Mouse (Mus musculus) left cerebral cortex, postnatal 14 days (tissue): Measurements from ENCODE around the gene Rnf144b. TPM values are rescaled to one million over a fixed set of nuclear protein-coding genes. Genes with fewer than 3 reads are reported as not detected.

Source experiments
- DNase-seq, 2 experiments: peaks; one replicate each; pipeline ENCODE4 v3.0.0; 2021 to 2022; ENCODE audit warnings: low spot score in 2 of 2, mixed read lengths in 1 of 2
- intact Hi-C: fragments of 180-260 bp; cut with DNase I; formaldehyde crosslinking; loops from one replicate; pipeline ENCODE4 v1.15.1; 2025
- total RNA-seq, 2 experiments: library from RNA; stranded (reverse); gene quantifications; 2 replicates each; pipeline ENCODE4 v1.2.3; 2021

The Rnf144b gene
- total RNA-seq, 2 experiments from 2014 or later: 18.7 to 21.5 TPM

DNA sequence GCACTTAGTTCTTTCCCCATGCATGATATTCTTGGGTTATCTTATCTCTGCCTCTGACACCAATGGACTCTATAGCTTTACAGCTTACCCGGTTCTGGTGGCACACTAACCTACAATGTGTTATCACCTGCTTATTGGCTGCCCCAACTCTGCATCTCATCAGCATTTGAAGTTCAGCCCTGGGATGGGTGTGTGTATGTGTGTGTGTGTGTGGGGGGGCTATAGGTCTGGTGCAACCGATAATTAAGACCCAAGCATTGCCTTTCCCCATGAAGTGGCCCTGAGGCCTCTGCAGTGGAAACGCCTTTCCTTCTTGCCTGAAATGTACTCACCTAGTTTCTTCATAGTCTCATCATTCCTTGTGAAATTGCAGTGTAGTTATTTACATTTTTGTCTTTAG lies 6.5 kb upstream of the Rnf144b start:
- no peak for DNase-seq
- intact Hi-C loops: no loop called here

DNA sequence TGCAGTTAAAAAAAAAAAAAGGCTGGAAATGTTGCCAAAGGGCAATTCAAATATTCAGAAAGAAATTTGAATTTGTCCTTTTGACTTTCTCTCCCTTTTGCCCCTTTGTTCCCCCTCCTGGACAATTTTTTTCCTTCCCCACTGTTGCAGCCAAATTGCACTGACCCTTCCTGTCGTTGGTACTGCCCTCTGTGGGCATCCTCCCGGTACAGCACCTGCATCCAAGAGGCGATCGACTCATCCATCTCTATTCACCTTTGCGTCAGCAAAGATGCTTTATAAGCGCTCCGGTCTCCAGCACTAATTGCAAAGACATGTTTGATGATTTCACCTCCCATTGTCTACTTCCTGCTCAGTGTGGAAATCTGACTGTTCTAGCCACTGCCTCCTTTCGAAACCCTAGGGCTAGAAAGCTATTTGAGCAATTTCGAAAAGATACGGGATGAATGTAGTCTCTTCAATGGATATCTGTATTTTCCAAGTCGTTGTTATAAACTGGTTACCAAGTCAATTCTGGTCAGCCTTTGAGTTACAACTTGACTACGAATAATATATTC lies 1.0 kb upstream of the Rnf144b start:
- DNase-seq: no peak
- intact Hi-C loops: no loop called here

DNA sequence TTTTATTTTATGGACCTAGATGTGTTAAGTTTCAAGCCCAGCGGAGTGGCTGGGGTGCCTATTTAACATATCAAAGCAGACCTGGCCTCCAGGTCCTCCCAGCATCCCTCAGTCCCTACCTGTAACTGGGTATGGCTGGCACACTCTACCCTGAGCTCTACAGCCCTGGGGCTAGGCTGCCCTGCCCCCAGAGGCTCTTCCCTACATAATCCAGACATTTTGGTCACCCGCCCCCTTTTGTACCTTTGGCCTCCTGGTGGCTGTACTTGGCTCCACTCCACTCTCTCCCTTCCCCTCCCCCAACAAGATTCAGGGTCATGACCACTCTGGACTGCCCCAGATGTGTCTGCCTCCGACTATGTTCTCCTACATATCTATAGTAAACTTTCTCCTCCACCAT lies 2.0 kb downstream of the Rnf144b start:
- no peak for DNase-seq
- intact Hi-C loops: no loop called here

DNA sequence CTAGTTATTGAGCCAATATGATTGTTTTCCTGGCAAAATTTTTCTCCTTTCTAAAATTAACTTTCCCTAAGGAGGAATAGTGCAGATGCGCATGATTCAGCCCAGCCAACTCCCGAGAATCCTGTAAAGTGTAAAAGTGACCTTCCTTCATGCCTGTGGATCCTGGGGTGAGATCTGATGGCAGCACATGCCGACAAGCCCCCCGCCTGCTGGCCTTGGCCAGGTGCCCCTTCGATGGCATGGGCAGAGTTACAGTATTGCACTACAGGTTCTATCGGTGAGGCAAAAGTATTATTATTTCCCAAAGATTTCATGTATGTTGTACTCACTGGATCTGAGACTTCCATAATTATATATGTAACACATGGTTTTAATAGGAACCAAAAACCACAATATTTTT lies 2.5 kb downstream of the Rnf144b start:
- intact Hi-C loops: no loop called here

DNA sequence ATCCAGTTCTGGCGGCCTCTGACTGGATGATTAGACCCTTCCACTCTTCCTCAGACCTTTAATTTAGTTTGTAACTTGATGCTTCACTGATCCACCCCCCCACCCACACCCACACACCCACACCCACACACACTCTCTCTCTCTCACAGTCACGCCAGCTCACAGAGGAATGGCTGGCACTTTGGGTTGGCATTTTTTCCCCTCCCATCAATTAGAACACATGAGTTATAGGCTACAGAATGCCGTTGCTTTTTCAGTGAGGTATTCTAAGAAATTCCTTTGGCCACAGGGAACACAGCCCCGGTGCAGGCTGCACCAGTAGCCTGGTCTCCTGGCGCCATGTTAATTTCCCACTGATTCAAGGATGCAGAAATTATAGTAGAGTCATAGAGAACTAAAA lies 3.1 kb downstream of the Rnf144b start:
- DNase-seq: no peak

More for the DNA sequence above, 2.5 kb downstream of the Rnf144b start:
- no peak for DNase-seq

DNA sequence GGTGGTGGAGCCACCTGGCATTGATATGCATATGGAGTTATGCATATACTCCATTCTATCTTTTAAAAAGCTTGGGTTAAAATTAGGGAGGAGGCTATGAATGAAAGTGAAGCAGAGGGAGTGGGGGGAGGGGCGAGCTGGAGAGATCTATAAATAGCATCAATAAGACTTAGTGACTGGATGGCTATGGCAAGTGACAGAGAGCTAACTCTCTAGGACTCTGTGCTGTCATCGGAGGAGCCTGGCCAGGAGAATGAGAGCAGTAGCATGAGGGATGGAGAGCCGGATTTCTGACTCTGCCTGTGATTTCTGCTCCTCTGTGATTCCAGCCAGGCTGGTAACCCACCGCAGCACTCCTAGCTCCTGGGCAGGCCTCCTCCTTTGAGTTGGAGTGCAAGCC lies 6.6 kb downstream of the Rnf144b start:
- intact Hi-C loops: no loop called here
- DNase-seq: no peak

More for the DNA sequence above, 3.1 kb downstream of the Rnf144b start:
- intact Hi-C loops: no loop called here

DNA sequence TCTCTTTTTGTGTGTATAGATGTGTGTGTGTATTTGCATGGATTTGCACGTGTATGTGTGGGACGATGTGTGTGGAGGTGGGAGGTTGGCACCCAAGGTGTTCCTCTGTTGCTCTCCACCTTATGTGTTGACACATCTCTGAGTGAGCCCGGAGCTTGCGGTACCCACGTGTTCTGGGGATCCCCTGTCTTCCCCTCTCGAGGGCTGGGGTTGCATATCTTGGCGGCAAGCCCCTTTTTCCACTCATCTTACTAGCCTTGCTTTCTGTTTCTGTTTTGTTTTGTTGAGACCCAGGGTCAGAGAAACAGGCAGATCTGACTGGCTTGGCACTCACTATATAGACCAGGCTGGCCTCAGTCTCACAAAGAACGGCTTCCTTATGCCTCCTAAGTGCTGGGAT lies 10.6 kb downstream of the Rnf144b start:
- intact Hi-C loops: no loop called here
- DNase-seq: no peak

DNA sequence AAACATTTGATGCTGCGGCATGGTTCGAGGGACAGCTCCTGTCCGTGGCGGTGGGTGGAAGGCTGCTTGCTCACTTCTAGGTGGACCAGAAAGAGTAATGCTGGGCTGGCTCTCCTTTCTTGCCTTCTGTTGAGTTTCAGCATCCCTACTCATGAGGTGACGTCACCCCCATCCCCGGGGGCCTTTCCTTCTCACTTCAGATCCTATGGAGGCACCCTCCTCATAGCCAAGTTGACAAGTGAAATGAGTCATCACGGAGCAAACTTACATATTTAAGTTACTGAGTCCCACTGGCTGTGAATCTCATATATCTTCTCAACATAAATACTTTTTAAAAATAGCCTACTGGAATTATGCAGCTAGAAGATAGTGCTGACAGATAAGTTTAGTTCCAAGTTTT lies 12.4 kb downstream of the Rnf144b start:
- intact Hi-C loops: no loop called here
- DNase-seq: peak; percentile 49 to 53

DNA sequence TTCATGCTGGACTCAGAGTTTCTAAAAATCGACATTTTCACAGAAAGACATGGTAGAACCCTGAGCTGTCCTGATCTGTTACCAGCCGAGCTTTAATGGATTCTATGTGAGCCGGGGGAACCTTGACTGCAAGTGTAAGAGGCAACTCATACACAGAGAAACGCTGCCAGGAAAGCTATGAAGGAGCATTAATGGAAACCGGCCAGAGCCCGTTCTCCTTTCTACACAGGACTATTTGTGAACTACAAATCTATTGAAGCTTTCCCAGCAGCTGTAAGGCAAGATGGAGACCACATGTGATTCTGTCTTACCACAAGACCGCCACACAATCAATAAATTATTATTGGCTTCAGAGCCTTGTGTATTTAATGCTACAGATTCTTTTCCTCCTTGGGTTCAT lies 13.3 kb downstream of the Rnf144b start:
- intact Hi-C loops: no loop called here
- DNase-seq: no peak

DNA sequence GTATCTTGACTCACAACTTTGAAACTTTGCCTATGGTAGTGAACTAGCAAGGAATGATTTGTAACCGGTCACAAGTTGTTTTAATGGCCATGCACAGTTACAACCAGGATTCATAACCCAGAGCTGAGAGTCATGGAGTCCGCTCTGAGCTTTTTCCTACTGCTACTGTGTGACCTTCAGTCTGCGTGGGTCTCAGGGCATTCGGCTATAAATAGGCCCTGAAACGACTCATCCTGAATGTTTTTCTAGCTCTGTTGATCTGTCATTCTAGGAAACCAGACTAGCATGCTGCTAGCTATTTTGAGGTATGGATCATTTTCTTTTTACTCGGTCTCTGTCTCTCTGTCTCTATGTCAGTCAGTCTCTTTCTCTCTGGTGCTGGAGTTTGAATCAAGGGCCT lies 20.3 kb downstream of the Rnf144b start:
- intact Hi-C loops: no loop called here
- DNase-seq: no peak

DNA sequence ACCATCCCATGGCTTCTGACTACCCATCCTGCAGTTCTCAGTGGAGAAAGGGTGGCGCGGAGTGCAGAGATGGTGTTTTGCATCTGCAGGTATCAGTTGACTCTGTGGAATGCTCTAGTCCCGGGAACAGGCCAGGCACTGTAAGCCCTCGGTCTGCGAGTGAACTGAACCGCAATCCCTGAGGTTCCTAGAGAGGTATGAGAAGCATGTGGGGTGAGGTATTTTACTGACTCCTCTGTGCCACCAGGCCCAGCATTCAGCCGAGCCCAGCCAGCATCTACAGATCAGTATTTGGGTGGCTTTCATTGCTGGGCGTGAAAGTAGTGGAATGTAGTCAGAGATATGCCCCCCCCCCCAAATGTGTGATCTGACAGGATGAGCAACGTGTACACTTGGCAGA lies 23.5 kb downstream of the Rnf144b start:
- intact Hi-C loops: no loop called here
- DNase-seq: no peak

DNA sequence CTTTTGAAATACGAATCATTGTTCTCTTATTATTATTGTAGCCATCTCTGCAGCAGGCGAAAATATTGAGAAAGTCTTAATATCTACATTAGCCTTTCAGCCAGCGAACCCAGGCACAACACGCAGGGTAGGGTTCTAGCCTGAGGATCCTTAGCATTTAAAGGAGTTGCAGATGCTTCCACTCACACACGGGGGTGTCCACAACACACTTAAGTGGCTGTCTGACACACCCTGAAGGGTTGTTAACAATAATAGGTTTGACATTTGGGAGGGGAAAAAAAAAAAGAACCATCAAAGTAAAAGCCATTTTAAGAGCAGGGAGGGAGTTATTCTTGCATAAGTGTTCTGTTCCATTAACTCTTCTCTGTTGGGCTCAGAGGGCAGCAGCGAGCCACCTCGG lies 23.9 kb downstream of the Rnf144b start:
- DNase-seq: no peak

DNA sequence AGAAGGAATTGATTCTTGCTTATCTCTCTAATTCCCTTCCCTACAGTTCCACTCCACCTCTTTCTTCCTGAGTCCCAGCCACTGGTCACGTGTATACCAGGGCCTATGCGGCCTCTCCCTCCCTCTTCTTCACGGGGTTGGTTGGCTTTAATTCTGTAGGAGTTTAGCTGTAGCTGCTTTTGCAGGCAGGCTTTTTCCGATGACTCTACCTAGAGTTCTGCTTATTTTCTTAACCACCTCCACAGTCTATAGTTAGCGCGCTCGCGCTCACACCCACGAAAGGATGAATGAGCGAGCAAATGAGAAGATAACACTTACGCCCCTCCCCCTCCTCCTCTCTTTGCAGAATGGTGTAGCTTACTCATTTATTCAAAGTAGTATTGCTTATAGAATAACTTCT lies 26.1 kb downstream of the Rnf144b start:
- peak; percentile 85 to 92 for DNase-seq
- intact Hi-C loops: no loop called here

More for the DNA sequence above, 23.9 kb downstream of the Rnf144b start:
- intact Hi-C loops: no loop called here

DNA sequence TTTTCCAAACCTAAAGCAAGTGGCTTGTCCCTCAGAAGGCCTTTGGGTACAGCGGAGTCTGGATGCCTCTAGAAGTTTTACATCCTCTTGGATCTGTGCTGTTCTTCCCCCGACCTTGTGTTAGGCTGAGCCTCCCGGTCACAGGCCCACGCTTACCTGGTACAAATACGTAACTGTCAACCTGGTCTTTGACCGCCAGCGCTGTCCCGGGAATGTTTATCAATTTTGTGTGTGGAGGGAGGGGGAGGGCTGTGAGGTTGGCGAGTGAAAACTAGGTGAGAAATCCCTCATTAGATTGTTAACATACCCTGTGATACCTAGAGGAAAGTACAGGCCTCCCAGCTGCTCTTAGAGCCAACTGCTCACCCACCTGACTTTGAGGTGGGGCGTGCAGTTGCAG lies 27.5 kb downstream of the Rnf144b start:
- intact Hi-C loops: loop anchor here (10.0 kb wide), 1 partner anchor 1315 kb away; no protein-coding TSS in a partner anchor
- no peak for DNase-seq

DNA sequence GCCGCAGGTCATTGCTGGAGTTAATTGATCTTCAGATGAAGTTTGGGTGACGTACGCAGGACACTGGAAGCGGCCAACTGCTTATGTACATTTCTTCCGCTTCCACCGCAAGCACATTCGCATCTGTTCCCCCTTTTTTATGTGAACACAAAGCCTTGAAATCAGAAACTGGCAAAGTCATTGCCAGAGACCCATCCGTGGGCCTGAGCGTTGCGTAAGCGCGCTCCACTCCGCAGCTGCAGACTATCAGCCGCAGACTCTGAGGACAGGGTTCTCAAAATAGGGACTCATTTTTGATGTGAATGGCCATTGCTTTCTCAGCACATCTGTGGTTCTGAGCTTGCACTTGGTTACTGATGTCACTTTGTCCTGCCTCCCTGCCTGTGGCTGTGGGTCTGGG lies 28.6 kb downstream of the Rnf144b start:
- intact Hi-C loops: loop anchor here (10.0 kb wide), 1 partner anchor 1314 kb away; no protein-coding TSS in a partner anchor

DNA sequence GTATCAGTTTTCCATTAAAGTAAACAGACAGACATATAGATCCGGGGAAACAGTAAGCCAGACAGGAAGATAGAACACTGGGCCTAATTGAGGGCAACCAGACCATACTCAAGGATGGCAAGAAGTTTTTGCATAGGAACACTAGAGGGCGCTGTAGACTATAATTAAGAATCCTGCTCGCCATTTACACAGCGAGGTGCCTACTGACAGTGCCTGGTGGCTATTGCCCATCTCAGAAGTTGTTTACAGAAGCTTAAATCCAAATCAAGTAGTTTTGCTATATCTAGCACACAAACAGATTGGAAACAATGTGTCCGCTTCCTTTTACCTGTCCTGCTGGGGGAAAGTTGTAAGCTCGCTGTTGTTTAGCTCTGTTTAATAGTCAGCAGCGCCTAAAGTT lies 29.9 kb downstream of the Rnf144b start:
- DNase-seq: peak; percentile 72 to 74
- intact Hi-C loops: loop anchor here (1.0 to 10.0 kb wide), 2 partner anchors 136 to 1312 kb away; no protein-coding TSS in a partner anchor

More for the DNA sequence above, 28.6 kb downstream of the Rnf144b start:
- peak; percentile 40 to 46 for DNase-seq

DNA sequence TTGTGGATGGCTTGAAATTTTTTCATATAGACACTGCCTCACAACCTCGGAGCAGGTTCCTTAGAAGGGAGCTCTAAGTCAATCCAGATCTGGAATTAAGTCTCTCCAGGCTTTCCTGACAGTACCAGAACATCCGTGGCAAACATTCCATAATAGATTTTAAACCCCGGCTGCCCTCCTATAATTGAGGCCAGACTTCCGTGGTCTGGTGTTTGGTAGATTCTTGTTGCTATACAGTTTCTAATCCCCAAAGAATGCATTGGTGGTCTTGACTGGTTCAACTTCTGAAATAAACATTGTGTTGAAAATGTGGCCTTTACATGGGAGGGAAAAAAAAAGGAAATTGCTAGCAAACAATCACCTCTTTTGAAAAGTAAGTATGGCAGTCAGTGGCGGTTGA lies 30.8 kb downstream of the Rnf144b start:
- intact Hi-C loops: loop anchor here (10.0 kb wide), 1 partner anchor 1312 kb away; no protein-coding TSS in a partner anchor

DNA sequence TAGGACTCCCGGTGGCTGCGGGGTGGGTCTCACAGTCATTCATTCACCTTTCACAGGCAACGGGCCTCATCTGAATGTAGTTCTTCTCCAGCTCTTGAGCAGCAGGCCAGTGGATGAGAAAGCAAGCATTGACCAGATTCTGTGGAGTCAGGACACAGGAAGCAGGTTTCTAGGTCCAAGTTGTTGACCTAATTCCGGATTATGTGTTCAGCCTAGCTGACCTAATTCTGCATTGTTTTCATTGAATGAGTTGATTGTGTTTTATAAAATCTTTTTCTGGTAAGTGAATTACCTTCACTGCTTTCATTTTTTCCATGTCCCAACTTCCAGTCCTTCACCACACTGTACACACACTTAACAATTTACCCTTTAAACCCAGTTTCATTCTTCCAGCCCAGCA lies 32.4 kb downstream of the Rnf144b start:
- DNase-seq: no peak
- intact Hi-C loops: loop anchor here (10.0 kb wide), 1 partner anchor 1310 kb away; no protein-coding TSS in a partner anchor

More for the DNA sequence above, 30.8 kb downstream of the Rnf144b start:
- DNase-seq: no peak

DNA sequence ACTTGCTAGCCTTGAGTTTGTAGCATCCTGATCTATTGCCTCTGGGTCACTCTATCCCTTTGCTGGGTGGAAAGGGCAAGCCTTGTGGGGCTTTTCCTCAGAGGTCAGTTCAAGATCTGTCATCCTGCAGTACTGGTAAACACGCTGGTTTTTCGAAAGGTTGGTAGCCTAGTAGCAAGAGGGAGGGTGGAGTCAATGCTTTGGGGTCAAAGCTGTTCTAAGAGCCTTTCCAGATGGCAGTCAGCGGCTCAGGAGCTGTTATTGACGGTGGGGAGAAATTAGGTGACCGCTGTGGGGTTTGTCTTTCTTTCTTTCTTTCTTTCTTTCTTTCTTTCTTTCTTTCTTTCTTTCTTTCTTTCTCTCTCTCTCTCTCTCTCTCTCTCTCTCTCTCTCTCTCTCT lies 34.4 kb downstream of the Rnf144b start:
- intact Hi-C loops: loop anchor here (10.0 kb wide), 1 partner anchor 1308 kb away; no protein-coding TSS in a partner anchor
- DNase-seq: no peak

DNA sequence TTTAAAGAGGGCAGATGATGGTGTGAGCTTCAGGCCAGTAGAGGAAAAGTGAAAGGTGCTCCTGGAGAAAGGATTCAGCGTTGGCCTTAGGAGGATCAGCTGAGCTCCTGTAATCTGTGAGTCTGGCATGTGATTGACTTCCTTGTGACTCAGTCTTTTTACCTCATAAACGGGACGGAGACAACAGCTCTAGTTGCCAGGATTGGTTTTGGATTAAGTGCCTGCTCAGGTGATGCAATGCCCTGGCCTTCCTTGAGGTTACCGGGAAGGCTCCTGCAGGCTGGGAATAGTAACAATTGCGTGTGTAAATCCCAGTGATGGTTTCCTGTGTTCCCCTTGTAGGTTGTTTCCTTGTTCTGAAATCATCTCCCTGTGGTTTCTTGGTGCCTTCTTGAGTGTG lies 39.5 kb downstream of the Rnf144b start:
- DNase-seq: no peak
- intact Hi-C loops: no loop called here

DNA sequence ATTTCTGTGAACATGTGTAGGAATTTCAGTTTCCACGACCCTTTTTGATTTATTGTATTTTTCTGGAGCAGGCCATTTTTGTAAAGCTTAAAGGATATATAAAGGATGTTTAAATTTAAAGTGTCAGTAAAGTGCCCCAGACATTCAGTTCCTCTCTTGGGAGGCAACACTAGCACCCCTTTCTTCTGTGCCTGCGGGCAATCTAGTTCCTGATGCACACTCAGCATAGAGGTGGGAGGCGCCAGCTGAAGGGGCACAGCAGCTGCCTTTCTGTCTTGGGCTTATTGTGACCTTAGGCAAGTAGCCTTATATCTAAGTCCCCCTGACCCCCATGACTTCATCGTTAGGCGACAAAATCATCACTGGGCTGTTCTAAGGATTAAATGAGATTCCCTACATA lies 42.3 kb downstream of the Rnf144b start:
- no peak for DNase-seq

DNA sequence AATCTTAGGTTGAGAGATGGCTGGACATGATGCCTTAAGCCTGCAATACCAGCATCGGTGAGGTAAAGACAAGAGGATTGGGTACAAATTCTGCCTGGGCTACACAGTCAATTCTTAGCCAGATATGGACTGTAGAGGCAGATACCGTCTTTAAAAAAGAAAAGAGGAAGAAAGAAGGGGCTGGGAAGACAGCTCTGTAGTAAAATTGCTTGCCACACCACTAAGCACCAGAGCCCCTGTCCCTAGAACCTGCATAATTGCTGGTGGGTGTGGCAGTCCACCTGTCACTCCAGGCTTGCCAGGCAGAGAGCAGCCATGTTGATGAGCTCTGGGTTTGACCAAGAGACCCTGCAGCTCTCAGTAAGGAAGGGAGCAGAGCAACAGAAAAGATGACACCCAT lies 42.8 kb downstream of the Rnf144b start:
- no peak for DNase-seq
- intact Hi-C loops: no loop called here

More for the DNA sequence above, 42.3 kb downstream of the Rnf144b start:
- intact Hi-C loops: no loop called here
